Mouse (Mus musculus): ENCODE results near the gene Kif3b.

DNA sequence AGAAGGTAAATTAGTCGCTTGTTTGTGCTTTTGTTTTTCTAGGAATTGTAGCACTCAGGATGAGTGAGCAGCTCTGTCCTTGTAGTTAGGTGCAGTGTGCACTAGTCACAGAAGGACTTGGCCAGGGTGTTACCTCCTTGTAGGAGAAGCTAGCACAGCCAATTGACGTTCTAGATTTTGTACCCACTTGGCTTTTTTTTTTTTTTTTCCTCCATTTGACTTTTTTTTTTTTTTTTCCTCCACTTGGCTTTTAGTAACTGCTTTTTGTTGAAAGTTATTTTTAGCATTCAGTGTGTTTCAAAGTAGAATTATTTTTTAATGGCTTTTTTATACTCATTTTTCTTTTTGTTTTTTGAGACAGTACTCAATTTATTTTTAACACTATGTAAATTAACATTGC, 63.4 kb downstream of the Kif3b start:
- no peak for TF ChIP-seq EP300 (IDR thresholded peaks at IDR 0.05; ENCODE audit: low read depth)
- no peak for TF ChIP-seq CTCF (IDR thresholded peaks at IDR 0.05; ENCODE audit: low read depth)
